Mouse (Mus musculus) megakaryocyte, embryonic 14.5 days (primary cell): ENCODE measurements at regions not wholly inside any gene's neighbourhood (a gene's known extent, or its start where the extent isn't known, plus 50 kb on each side); places are given as distances from the start of the nearest gene placed in this dataset.

Experiments used
- H3K27me3 ChIP-seq: replicated peaks from 2 replicates; pipeline ENCODE3; 2012; ENCODE audit warnings: inconsistent platforms
- H3K36me3 ChIP-seq: replicated peaks from 2 replicates; pipeline ENCODE3; 2012; ENCODE audit warnings: low read length, inconsistent platforms, mixed read lengths
- H3K4me1 ChIP-seq: 2 replicates; pipeline ENCODE4 v1.6.1; 2012; ENCODE audit warnings: inconsistent platforms
- H3K4me3 ChIP-seq: replicated peaks from 2 replicates; pipeline ENCODE3; 2012; ENCODE audit warnings: moderate library complexity, mild to moderate bottlenecking, inconsistent platforms
- H3K9me3 ChIP-seq: 2 replicates; pipeline ENCODE4 v1.6.1; 2012; ENCODE audit warnings: inconsistent platforms
- FLI1 ChIP-seq: IDR thresholded peaks from 2 replicates; pipeline ENCODE4 v1.6.1; 2012; ENCODE audit warnings: low read length, inconsistent platforms, mixed read lengths
- GATA1 ChIP-seq: IDR thresholded peaks from 3 replicates; pipeline ENCODE4 v1.6.1; 2012; ENCODE audit warnings: mixed read lengths, low read length, inconsistent platforms, borderline replicate concordance

- Histone ChIP-seq H3K4me3 (no peak overlapping the region), H3K36me3 (no peaks in the 10 kb centered on the region), H3K4me1 (no peaks in the 10 kb centered on the region), H3K27me3 (no peaks in the 10 kb centered on the region), H3K9me3 (peaks cover 60% of the 10 kb centered on the region)
- TF ChIP-seq GATA1: no peak
- no peak for TF ChIP-seq FLI1
Observed at GRCm38 (mm10) chr8:103407631-103408030, 622.2 kb upstream of the Cdh11 start.

GRCm38 (mm10) chr8:103408411-103408810 is 623.0 kb upstream of the Cdh11 start:
- no peak for TF ChIP-seq GATA1
- no peak for TF ChIP-seq FLI1
- peaks cover 57% of the 10 kb centered on the region for H3K9me3 ChIP-seq
- no peak overlapping the region for H3K4me3 ChIP-seq
- H3K27me3 ChIP-seq: no peaks in the 10 kb centered on the region
- H3K36me3 ChIP-seq: no peaks in the 10 kb centered on the region
- no peaks in the 10 kb centered on the region for H3K4me1 ChIP-seq

- Histone ChIP-seq H3K9me3 (peaks cover 56% of the 10 kb centered on the region), H3K27me3 (no peaks in the 10 kb centered on the region), H3K4me1 (no peaks in the 10 kb centered on the region), H3K36me3 (no peaks in the 10 kb centered on the region), H3K4me3 (no peak overlapping the region)
- TF ChIP-seq GATA1 (no peak), FLI1 (no peak)
Observed at GRCm38 (mm10) chr8:103409121-103409551, 623.7 kb upstream of the Cdh11 start.

- Histone ChIP-seq H3K4me1 (no peaks in the 10 kb centered on the region), H3K4me3 (no peak overlapping the region), H3K9me3 (peaks cover 42% of the 10 kb centered on the region), H3K36me3 (no peaks in the 10 kb centered on the region), H3K27me3 (no peaks in the 10 kb centered on the region)
- TF ChIP-seq GATA1 (no peak), FLI1 (no peak)
Observed at GRCm38 (mm10) chr8:103412731-103413130, 627.3 kb upstream of the Cdh11 start.

GRCm38 (mm10) chr8:103413589-103414575 is 628.4 kb upstream of the Cdh11 start:
- Histone ChIP-seq H3K4me3 (no peak overlapping the region), H3K36me3 (no peaks in the 10 kb centered on the region), H3K4me1 (no peaks in the 10 kb centered on the region), H3K9me3 (peaks cover 37% of the 10 kb centered on the region), H3K27me3 (no peaks in the 10 kb centered on the region)
- TF ChIP-seq GATA1 (no peak), FLI1 (no peak)

GRCm38 (mm10) chr8:103422313-103422973 is 637.0 kb upstream of the Cdh11 start:
- no peaks in the 10 kb centered on the region for H3K27me3 ChIP-seq

GRCm38 (mm10) chr8:103425967-103426366 is 640.5 kb upstream of the Cdh11 start:
- H3K4me1 ChIP-seq: no peaks in the 10 kb centered on the region
- no peak overlapping the region for H3K4me3 ChIP-seq
- peaks cover 25% of the 10 kb centered on the region for H3K9me3 ChIP-seq
- TF ChIP-seq GATA1: no peak
- TF ChIP-seq FLI1: no peak
- no peaks in the 10 kb centered on the region for H3K27me3 ChIP-seq
- no peaks in the 10 kb centered on the region for H3K36me3 ChIP-seq

More at GRCm38 (mm10) chr8:103422313-103422973, 637.0 kb upstream of the Cdh11 start:
- TF ChIP-seq GATA1: no peak
- no peak for TF ChIP-seq FLI1
- Histone ChIP-seq H3K9me3 (peaks cover 24% of the 10 kb centered on the region), H3K4me1 (no peaks in the 10 kb centered on the region), H3K4me3 (no peak overlapping the region), H3K36me3 (no peaks in the 10 kb centered on the region)

- Histone ChIP-seq H3K9me3 (peaks cover 21% of the 10 kb centered on the region), H3K4me3 (no peak overlapping the region), H3K4me1 (no peaks in the 10 kb centered on the region), H3K36me3 (no peaks in the 10 kb centered on the region), H3K27me3 (no peaks in the 10 kb centered on the region)
- no peak for TF ChIP-seq GATA1
- TF ChIP-seq FLI1: no peak
Observed at GRCm38 (mm10) chr8:103430874-103431492, 645.5 kb upstream of the Cdh11 start.

- Histone ChIP-seq H3K36me3 (no peaks in the 10 kb centered on the region), H3K27me3 (no peaks in the 10 kb centered on the region), H3K9me3 (peaks cover 11% of the 10 kb centered on the region; the same call in 1 of the 2 replicates), H3K4me3 (no peak overlapping the region), H3K4me1 (no peaks in the 10 kb centered on the region)
- TF ChIP-seq FLI1 (no peak), GATA1 (no peak)
Observed at GRCm38 (mm10) chr8:103433532-103434105, 648.2 kb upstream of the Cdh11 start.
